In the genomic region with DNA sequence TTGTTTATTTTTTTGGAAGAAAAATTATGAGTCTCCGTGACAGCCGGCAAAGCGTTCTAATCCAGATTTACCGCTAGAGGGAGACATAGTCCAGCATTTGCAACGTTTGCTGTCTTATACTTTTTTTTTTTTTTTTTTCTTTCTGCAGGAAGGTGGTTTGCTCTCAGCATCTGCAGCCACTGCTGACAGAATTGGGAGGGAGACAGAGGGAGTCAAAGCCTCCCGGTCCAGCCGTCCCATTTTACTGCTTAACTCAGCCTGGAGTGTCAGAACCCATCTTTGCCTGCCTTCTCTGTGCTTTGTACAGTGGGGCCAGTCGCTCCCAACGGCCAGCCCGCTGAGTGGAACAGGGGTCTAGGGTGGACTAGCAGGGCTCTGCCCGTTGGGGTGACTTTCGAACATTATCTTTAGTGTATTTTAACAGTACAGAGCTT, we compare ENCODE assay signal across 8 mouse cellular contexts. TPM values are rescaled to one million over a fixed set of nuclear protein-coding genes. Genes with fewer than 3 reads are reported as not detected.
DNase-seq lines count a peak whose midpoint lies in the region; ATAC-seq lines count a peak whose summit lies in the region.

TSS of gene Fam19a2 (plus strand) at position 121 of the 434 bp plus-strand sequence.

- DNase-seq in ES-CJ7 (ENCODE audit: low read depth, low spot score) = peak; percentile 78
- DNase-seq in c-Kit-negative CD71-positive TER-119-positive erythroid progenitor cells, embryonic 14.5 days (ENCODE audit: low read depth, low spot score) = peak; percentile 21
- DNase-seq in heart, postnatal 36 days = peak; percentile 11 to 30
- DNase-seq in layer of hippocampus, adult 18-20 months (ENCODE audit: low spot score in 2 of 2) = peak; percentile 55 to 69
- DNase-seq in ovary, postnatal 36 days (ENCODE audit: low spot score) = peak; percentile 21
- DNase-seq in urinary bladder, postnatal 36 days (ENCODE audit: low spot score in 2 of 2) = peak; percentile 5 to 16

- peaks cover 10% of the 10 kb centered on the region; the same call in 1 of the 2 replicates for H3K4me1 ChIP-seq in lung, embryonic 15.5 days

- no peaks in the 10 kb centered on the region for H3K9me3 ChIP-seq in lung, embryonic 15.5 days

- 1% methylated on average over 12 of the region's 12 CpGs for WGBS in lung, embryonic 15.5 days

- peak; percentile 61; the same call in 1 of the 2 replicates for ATAC-seq in erythroid progenitor cell, adult 5-6 weeks (replicated peaks; ENCODE audit: low FRiP score, poor library complexity, severe bottlenecking)
- ATAC-seq in lung, embryonic 15.5 days (ENCODE audit: borderline replicate concordance, extremely low read depth, low FRiP score, low TSS enrichment) = no peak; the same call in 1 of the 2 replicates

- H3K36me3 ChIP-seq in lung, embryonic 15.5 days = no peaks in the 10 kb centered on the region

- no peak within 1 kb of the TSS for H3K27ac ChIP-seq in lung, embryonic 15.5 days

- intact Hi-C loops in heart, postnatal 36 days (cut with DNase I) = no loop called here

- H3K4me2 ChIP-seq in lung, embryonic 15.5 days = peak within 1 kb of the TSS; percentile 98

- H3K27me3 ChIP-seq in lung, embryonic 15.5 days = peaks cover 49% of the 10 kb centered on the region

- peak within 1 kb of the TSS; percentile 52 for H3K4me3 ChIP-seq in lung, embryonic 15.5 days

- H3K9ac ChIP-seq in lung, embryonic 15.5 days = peak within 1 kb of the TSS; percentile 27; the same call in 1 of the 2 replicates

RNA-seq across cellular contexts. Expression of gene Fam19a2, which starts in this region (rescaled TPM):
- not detected in 2 replicates for total RNA-seq in erythroid progenitor cell, adult 5-6 weeks (2015; ENCODE audit: low replicate concordance)
- not detected in 2 replicates for total RNA-seq in erythroid progenitor cell, adult 5-6 weeks (2017; ENCODE audit: low replicate concordance)
- total RNA-seq in heart, postnatal 36 days (2021) = under 1 TPM in 1 of 2 experiments, not detected in 1; 0.08 TPM
- 10 to 100 TPM; 44.7 to 45.1 TPM for total RNA-seq in layer of hippocampus, adult 18-20 months (2021)
- 1.5 and 1.6 TPM in 2 replicates for polyA plus RNA-seq in lung, embryonic 15.5 days (2015; fragmentation: Nextera tagmentation; extraction: Ambion mirVana)

Comparison
In these comparisons a context has a peak if more than half of its experiments do, and no peak if none do; other contexts are left out.
1. RNA of gene Fam19a2 (total RNA-seq): 44.7 to 45.1 TPM in layer of hippocampus, adult 18-20 months; 0.08 TPM in heart, postnatal 36 days and not detected in erythroid progenitor cell, adult 5-6 weeks; every median in the first group is over 10 times any median in the second.
2. Peak in ATAC-seq in erythroid progenitor cell, adult 5-6 weeks; RNA of the gene not detected or under 1 TPM.
3. Peak in DNase-seq in heart, postnatal 36 days; RNA of the gene not detected or under 1 TPM.
4. DNase-seq: peak in every context shown above with its lines; median percentile 78 in ES-CJ7; 62 in layer of hippocampus, adult 18-20 months; 21 in c-Kit-negative CD71-positive TER-119-positive erythroid progenitor cells, embryonic 14.5 days; 21 in ovary, postnatal 36 days; 20 in heart, postnatal 36 days; 10 in urinary bladder, postnatal 36 days.